Mouse (Mus musculus) ES-E14 (cell line): ENCODE results near the gene Capn11. TPM values are rescaled to one million over a fixed set of nuclear protein-coding genes. Genes with fewer than 3 reads are reported as not detected.

ENCODE experiments used
- DNase-seq: peaks from one replicate; pipeline ENCODE4 v3.0.0-alpha.2; 2013; ENCODE audit warnings: low read depth, low spot score
- H3K27ac ChIP-seq: 2 replicates; pipeline ENCODE4 v1.5.1; 2012; ENCODE audit warnings: low read depth, mild to moderate bottlenecking, low read length, moderate library complexity, mixed read lengths; ENCODE audit not compliant: poor library complexity, insufficient read depth, severe bottlenecking
- H3K36me3 ChIP-seq: 2 replicates; pipeline ENCODE4 v1.6.1; 2012; ENCODE audit warnings: mild to moderate bottlenecking, low read length, moderate library complexity, mixed read lengths; ENCODE audit not compliant: control insufficient read depth, poor library complexity, insufficient read depth, severe bottlenecking
- H3K4me1 ChIP-seq, 2 experiments: fragments of 150-350 bp in 1 of 2; sonication (generic) in 1 of 2; 2 replicates each; pipeline ENCODE4 v1.6.1; 2012; ENCODE audit warnings: low read length in 2 of 2, mild to moderate bottlenecking in 1 of 2, mixed read lengths in 1 of 2; ENCODE audit not compliant: control insufficient read depth in 2 of 2, insufficient read depth in 2 of 2, poor library complexity in 1 of 2
- H3K4me3 ChIP-seq, 2 experiments: fragments of 150-350 bp in 1 of 2; sonication (generic) in 1 of 2; 2 replicates each; pipeline ENCODE4 v1.5.1; 2012; ENCODE audit warnings: low read length in 2 of 2, low read depth in 1 of 2, mild to moderate bottlenecking in 1 of 2, mixed read lengths in 1 of 2; ENCODE audit not compliant: insufficient read depth in 1 of 2, poor library complexity in 1 of 2, severe bottlenecking in 1 of 2
- H3K9ac ChIP-seq: 2 replicates; pipeline ENCODE4 v1.6.1; 2012; ENCODE audit warnings: low read depth, mild to moderate bottlenecking, low read length, mixed read lengths; ENCODE audit not compliant: poor library complexity, insufficient read depth, severe bottlenecking
- H3K9me3 ChIP-seq: fragments of 150-350 bp; sonication (generic); 2 replicates; pipeline ENCODE4 v1.6.1; 2012; ENCODE audit warnings: low read depth, mild to moderate bottlenecking, low read length; ENCODE audit not compliant: control insufficient read depth, insufficient read depth
- CHD2 ChIP-seq: IDR thresholded peaks from 2 replicates; pipeline ENCODE4 v1.6.1; 2014; ENCODE audit warnings: mild to moderate bottlenecking, low read depth, low read length, inconsistent platforms
- HCFC1 ChIP-seq: IDR thresholded peaks from 2 replicates; pipeline ENCODE4 v1.6.1; 2012; ENCODE audit warnings: low read length, inconsistent platforms, borderline replicate concordance; ENCODE audit not compliant: insufficient read depth
- MAFK ChIP-seq: IDR thresholded peaks from 2 replicates; pipeline ENCODE4 v1.6.1; 2014; ENCODE audit warnings: mild to moderate bottlenecking, low read depth, low read length, inconsistent platforms; ENCODE audit not compliant: insufficient read depth
- ZC3H11A ChIP-seq: IDR thresholded peaks from 2 replicates; pipeline ENCODE4 v1.6.1; 2012; ENCODE audit warnings: low read depth, mild to moderate bottlenecking, inconsistent platforms, low read length, borderline replicate concordance
- ZNF384 ChIP-seq: IDR thresholded peaks from 2 replicates; pipeline ENCODE4 v1.6.1; 2012; ENCODE audit warnings: low read depth, low read length, inconsistent platforms
- in situ Hi-C, 2 experiments: fragments of 600-800 bp; cut with MboI; formaldehyde crosslinking; loops; one replicate each; pipeline ENCODE4 v1.15.1; 2025; ENCODE audit warnings: low sequenced_read_pairs in 2 of 2, inconsistent platforms in 1 of 2; ENCODE audit not compliant: unreplicated experiment in 2 of 2
- total RNA-seq: library from RNA; depleted of rRNA; stranded (reverse); fragments of 300-350 nt; gene quantifications from 2 replicates; pipeline ENCODE4 v1.2.3, GENCODE M21; 2012

The Capn11 gene
- total RNA-seq, 1 experiment, result not detected

DNA sequence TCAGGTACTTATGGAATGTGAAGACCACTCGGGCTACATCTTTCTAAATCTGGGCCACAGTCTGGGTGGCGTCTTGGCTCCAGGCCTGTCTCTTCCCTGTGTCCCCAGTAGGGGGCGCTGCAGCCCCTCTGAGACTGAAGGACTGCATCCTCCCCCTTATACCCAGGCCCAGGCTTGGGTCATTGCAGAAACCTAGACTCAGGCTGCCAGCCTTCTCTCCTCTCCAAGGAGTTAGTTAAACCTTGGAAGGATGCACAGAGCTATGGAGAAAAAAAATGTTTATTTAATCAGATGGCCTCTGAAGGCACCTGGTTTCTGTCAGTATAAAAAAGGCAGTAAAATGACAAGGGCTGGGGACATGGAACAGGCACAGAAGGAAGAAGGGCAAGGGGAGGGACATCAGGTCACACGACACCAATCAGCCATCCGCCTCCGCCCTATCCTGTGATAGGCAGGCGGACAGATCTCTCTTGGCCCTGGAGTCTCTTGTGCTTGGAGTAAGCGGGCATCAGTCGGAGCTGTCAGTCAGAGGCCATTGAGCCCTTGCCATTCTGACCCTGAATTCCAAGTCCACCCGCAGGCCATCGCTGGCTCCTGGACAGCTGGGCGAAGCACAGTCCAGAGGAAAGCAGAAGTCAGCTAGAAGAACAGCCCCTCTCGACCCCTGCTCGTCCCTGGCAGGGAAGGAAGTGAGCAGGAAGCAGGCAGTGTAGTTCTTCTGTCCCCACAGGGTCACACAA lies 74.0 kb downstream of the Capn11 start:
- no peak for TF ChIP-seq ZNF384
- TF ChIP-seq HCFC1, result 0 out of 2 replicates have a peak, but pooled peaks have one; percentile 17
- TF ChIP-seq CHD2, result peak; percentile 2; the same call in 1 of the 2 replicates
- TF ChIP-seq ZC3H11A, result peak; percentile 26; the same call in 1 of the 2 replicates
- TF ChIP-seq MAFK, result no peak
- H3K4me1 ChIP-seq, result peaks cover 7 to 32% of the 10 kb centered on the region in 2 experiments
- H3K9me3 ChIP-seq, result no peaks in the 10 kb centered on the region
- DNase-seq, result no peak
- peak overlapping the region; percentile 26 to 40; a peak in 2 of 4 replicates for H3K4me3 ChIP-seq
- in situ Hi-C loops, result loop anchor here in 1 of 2 experiments (5.0 kb wide), 1 partner anchor 42 kb away; no protein-coding TSS in a partner anchor
- H3K36me3 ChIP-seq, result peaks cover 49% of the 10 kb centered on the region
- H3K27ac ChIP-seq, result peak overlapping the region; percentile 58; the same call in 1 of the 2 replicates
- H3K9ac ChIP-seq, result peak overlapping the region; percentile 8; the same call in 1 of the 2 replicates

DNA sequence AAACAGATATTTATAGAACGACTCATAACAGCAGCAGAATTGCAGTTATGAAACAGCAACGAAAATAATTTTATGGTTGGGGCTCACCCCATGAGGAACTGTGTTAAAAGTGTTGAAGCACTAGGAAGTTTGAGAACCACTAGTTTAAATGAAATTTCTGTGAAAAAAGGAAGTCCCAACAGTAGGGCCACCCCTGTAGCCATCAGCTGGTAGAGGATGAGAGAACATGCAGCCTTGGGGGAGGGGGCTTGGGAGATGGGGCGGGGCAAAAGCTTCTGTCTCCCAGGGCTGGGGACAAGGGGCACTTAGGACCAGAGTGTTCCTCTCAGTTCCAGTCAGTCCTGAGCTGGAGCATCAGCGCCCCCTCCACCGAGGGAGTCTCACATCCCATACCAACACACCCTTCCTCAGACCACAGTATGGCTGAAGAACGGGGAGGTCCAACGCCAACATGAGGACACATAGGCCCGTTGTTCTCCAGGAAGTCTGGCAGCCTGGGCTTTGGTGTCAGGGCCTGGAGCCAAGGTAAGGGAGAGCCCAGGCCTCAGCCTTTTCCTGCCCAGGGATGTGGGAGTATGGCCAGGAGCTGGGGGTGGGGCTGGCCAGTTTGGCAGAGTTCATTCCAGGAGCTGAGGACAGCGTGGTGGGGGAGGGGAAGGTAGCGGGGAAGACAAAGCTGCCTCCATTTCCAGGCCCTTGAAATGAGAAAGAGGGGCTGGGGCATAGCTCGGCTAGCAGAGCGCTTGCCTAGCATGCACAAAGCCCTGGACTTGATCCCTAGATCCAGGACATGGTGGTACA lies 74.8 kb downstream of the Capn11 start:
- no peak for DNase-seq
- in situ Hi-C loops, result no loop called here
- Histone ChIP-seq H3K9me3 (no peaks in the 10 kb centered on the region), H3K4me1 (peaks cover 7 to 39% of the 10 kb centered on the region in 2 experiments), H3K36me3 (peaks cover 40% of the 10 kb centered on the region), H3K4me3 (peak overlapping the region; percentile 26 to 40; a peak in 2 of 4 replicates), H3K27ac (peak overlapping the region; percentile 58), H3K9ac (peak overlapping the region; percentile 55)
- TF ChIP-seq ZC3H11A, result no peak
- TF ChIP-seq CHD2, result peak; percentile 17; the same call in 1 of the 2 replicates

DNA sequence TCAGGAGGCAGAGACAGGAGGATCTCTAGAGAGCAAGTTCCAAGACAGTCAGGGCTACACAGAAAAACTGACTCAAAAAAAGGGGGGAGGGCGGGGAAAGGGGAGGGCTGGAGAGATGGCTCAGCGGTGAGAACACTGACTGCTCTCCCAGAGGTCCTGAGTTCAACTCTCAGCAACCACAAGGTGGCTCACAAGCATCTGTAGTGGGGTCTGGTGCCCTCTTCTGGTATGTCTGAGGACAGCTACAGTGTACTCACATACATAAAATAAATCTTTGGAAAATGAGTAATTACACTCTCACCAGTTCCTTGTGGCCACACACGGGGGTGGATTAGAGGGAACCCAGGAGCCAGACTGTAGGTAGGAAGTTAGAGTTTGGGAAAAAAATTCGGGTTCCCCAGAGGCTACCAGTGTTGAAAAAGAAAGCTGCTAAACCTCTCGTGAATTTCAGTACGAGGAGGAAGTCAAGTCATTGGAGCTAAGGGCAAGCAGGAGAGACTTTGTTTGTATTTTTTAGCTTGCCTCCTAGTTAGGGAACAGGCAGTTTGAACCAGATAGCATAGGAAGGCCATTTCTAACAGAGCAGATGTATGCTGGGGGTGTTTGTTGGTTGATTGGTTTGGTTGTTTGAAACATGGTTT lies 76.3 kb downstream of the Capn11 start:
- Histone ChIP-seq H3K4me1 (peaks cover 7 to 40% of the 10 kb centered on the region in 2 experiments), H3K9ac (no peak overlapping the region), H3K36me3 (peaks cover 27% of the 10 kb centered on the region), H3K27ac (no peak overlapping the region), H3K4me3 (no peak overlapping the region), H3K9me3 (no peaks in the 10 kb centered on the region)
- in situ Hi-C loops, result no loop called here
- no peak for DNase-seq
- TF ChIP-seq MAFK (no peak), CHD2 (no peak), HCFC1 (no peak), ZNF384 (no peak), ZC3H11A (no peak)

GRCm38 (mm10) chr17:45582188-45582587 lies 76.9 kb downstream of the Capn11 start:
- Histone ChIP-seq H3K27ac (no peak overlapping the region), H3K9ac (no peak overlapping the region), H3K4me1 (peaks cover 7 to 42% of the 10 kb centered on the region in 2 experiments), H3K36me3 (peaks cover 23% of the 10 kb centered on the region), H3K9me3 (no peaks in the 10 kb centered on the region), H3K4me3 (no peak overlapping the region)
- in situ Hi-C loops, result no loop called here
- TF ChIP-seq MAFK (no peak), ZNF384 (no peak), CHD2 (no peak), HCFC1 (no peak), ZC3H11A (no peak)
- DNase-seq, result no peak
